Mouse (Mus musculus) adrenal gland, postnatal 14 days (tissue): ENCODE data around the gene Tango6. TPM values are rescaled to one million over a fixed set of nuclear protein-coding genes. Genes with fewer than 3 reads are reported as not detected.
"Not testable (repeated sequence)": the region's sequence is repeated elsewhere in the genome, so short reads cannot be mapped to it uniquely, and the experiment has no call there.

Experiments used
- DNase-seq: peaks from one replicate; pipeline ENCODE4 v3.0.0; 2021; ENCODE audit warnings: mixed read lengths
- total RNA-seq: library from RNA; stranded (reverse); gene quantifications from 2 replicates; pipeline ENCODE4 v1.2.3, GENCODE M21; 2021

Tango6 gene
- total RNA-seq, 1 experiment from 2014 or later: 8.4 TPM

DNA sequence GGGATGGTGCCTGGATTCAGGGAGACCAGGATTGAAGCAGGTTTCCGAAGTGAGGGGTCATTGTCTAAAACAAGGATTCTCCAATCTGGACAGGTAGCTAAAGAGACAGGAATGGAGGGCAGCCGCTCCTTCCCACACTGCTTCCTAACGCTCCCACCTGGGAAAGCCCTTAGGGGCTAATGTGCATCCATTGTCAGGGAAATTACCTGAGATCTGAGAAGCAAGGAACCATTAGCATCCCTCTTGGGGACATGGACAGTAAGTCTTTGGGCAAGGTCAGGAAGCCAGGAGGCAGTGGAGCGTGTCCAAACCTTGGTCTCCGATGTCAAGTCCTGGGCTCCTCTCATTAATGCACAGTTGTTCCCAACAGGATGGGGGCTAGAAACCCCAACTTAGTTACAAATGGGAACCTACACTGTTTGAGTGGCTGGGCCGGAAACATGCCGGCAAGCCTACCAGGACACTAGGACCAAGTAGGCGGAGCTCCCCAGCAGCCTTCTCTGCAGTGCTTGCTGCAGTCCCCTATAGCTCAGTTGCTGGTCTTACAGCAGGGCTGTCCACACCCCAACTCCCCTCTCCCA, 189.7 kb downstream of the Tango6 start:
- DNase-seq: no peak

GRCm38 (mm10) chr8:106880121-106880707, 197.3 kb downstream of the Tango6 start:
- no peak for DNase-seq

GRCm38 (mm10) chr8:106884094-106884493, 201.2 kb downstream of the Tango6 start:
- not testable (repeated sequence) for DNase-seq

DNA sequence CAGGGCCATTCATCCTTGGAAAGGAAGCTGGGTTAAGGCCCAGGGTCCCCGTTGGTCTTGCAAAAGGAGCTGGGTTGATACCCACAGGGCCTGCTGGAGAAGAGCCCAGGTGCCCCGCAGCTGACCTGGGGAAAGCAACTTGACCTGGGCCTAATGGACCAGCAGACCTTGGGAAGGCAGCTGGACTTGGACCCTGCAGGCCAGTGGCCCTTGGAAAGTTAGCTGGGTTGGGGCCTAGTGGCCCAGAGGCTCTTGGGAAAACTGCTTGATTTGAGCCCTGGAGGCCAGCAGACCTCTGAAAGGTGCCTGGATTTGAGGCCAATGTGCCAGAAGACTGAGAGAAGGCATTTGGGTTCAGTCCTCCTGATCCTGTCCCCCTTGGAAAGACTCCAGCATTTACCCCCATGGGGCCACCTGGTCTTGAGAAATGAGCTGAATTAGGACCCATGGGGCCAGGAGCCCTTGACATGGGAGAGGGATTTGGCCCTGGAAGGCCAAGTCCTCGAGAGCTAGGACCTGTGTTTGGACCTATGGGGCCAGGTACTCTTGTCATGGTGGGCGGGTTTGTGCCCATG, 202.0 kb downstream of the Tango6 start:
- DNase-seq: peak; percentile 76

DNA sequence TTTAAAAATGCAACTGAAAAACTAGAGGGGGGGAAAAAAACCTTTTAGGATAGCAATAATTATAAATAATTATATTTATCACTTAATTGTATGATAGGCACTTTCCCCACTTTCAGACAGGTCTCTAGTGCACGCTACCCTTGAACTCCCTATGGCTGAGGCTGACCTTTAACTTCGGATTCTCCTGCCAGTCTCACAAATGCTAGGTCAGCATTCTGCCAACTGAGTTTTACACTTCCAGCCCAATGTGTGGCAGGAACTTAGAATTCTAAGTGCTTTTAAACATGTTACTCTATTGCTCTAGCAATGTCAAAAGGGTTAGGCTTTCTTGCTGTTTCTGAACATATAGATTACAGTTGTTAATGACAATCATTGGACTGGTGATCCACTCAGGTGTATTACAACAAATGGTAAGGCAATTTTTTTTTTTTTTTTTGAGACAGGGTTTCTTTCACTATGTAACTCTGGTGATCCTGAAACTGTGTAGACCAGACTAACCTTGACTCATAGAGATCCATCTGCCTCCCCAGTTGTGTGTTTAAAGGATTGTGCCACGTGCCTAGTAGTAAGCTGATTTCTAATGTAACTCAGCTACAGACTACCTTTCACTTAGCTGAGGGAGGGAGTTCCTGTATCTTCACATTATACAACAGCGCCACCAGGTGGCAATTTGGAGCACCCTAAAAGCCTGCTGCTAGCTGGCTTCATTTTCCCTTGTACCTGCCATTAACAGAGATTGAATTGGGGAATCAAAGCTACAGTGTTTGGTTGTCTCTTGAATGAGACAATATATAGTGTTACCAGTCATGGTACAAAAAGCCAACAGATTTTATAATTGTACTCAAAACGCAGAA, 204.7 kb downstream of the Tango6 start:
- DNase-seq: peak; percentile 90

GRCm38 (mm10) chr8:106888803-106889202, 205.9 kb downstream of the Tango6 start:
- no peak for DNase-seq

DNA sequence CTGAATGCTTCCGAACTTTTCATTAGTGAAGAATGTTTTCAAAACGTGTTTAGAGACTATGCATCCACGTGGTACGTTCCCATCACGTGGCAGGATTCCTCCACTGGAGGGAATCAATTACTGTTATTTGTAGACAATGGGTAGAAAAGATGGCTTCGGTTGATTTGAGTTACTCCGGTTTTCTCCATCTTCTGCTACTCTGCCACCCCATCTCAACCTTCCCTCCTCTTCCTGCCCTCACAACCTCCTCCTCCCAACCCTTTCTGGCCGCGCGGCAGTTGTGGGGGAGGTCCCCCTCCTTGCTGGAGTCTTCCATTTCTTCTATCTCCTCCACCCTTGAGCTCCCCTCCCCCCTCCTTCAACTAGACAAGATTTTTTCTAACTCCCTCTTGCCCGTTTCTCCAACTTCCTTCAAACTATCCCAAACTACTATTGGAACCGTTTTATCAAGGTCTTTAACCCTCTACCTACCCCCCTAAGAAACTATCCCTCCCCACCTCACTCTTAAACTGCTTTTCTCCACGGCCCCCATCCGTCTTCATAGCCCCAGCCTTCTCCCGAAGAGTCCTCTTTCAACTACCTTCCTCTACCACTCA, 209.4 kb downstream of the Tango6 start:
- peak; percentile 63 for DNase-seq

- peak; percentile 75 for DNase-seq
These were observed 210.1 kb downstream of the Tango6 start for GRCm38 (mm10) chr8:106892806-106893451.

GRCm38 (mm10) chr8:106893481-106894156, 210.8 kb downstream of the Tango6 start, which contains the start of gene Utp4:
Utp4 (plus strand) TSS chr8:106893636.
- DNase-seq: peak; percentile 94

DNA sequence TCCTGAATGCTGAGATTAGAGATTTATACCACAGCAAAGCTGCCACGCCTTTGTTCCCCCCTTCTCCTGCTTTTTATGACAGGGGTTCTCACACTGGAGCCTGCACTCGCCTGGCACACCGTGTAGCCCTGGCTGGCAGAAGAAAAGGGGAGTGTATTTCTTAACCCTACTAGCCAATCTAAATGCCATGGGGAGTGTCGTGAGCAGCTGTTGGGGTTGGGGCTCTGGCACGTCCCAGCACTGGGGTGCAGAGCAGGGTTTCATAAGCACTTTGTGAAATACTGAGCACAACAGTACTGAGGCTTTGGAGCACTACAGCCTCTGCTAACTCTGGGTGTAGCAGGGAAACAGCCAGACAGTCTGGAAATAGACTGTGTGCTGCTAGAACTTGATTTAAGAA, 216.6 kb downstream of the Tango6 start:
- no peak for DNase-seq

Other genes starting within 250 kb of the Tango6 start
- gene 6030452D12Rik, start 182.5 kb upstream of the Tango6 start, total RNA-seq: not detected in 2 replicates
- gene Cdh3, start 172.2 kb upstream of the Tango6 start, total RNA-seq: 0.68 and 0.74 TPM in 2 replicates
- gene Gm10073, start 109.6 kb upstream of the Tango6 start, total RNA-seq: 103 and 135 TPM in 2 replicates
- 0.56 and 5.2 TPM in 2 replicates for gene Cdh1, start 79.7 kb upstream of the Tango6 start, total RNA-seq
- gene Has3, start 187.2 kb downstream of the Tango6 start, total RNA-seq: 0.83 and 1.0 TPM in 2 replicates
- 47.2 and 49.9 TPM in 2 replicates for gene Utp4, start 210.6 kb downstream of the Tango6 start, total RNA-seq